Mouse (Mus musculus) liver, postnatal 0 days (tissue): Measurements from ENCODE around the gene Itch. TPM values are rescaled to one million over a fixed set of nuclear protein-coding genes. Genes with fewer than 3 reads are reported as not detected.
"Not testable (repeated sequence)": the region's sequence is repeated elsewhere in the genome, so short reads cannot be mapped to it uniquely, and the experiment has no call there.

Source experiments
- ATAC-seq: fragments of 200-750 bp; cut with Nextera tagmentation; 2 replicates; pipeline ENCODE4 v1.8.0; 2017; ENCODE audit warnings: mild to moderate bottlenecking, moderate library complexity
- DNase-seq: peaks from one replicate; pipeline ENCODE4 v3.0.0-alpha.2; 2016
- H3K27ac ChIP-seq: fragments of 300-500 bp; sonication (generic); 2 replicates; pipeline ENCODE4 v1.5.1; 2014; ENCODE audit warnings: antibody characterized with exemption, moderate library complexity, mild to moderate bottlenecking, low read depth
- H3K27me3 ChIP-seq: fragments of 300-500 bp; sonication (generic); 2 replicates; pipeline ENCODE4 v1.6.1; 2014; ENCODE audit warnings: low read length, control low read depth, mixed read lengths; ENCODE audit not compliant: insufficient read depth
- H3K36me3 ChIP-seq: fragments of 300-500 bp; sonication (generic); replicated peaks from 2 replicates; pipeline ENCODE4 v1.6.1; 2014; ENCODE audit warnings: mild to moderate bottlenecking, control low read depth, low read length, moderate library complexity, mixed read lengths; ENCODE audit not compliant: insufficient read depth
- H3K4me1 ChIP-seq: fragments of 300-500 bp; sonication (generic); 2 replicates; pipeline ENCODE4 v1.6.1; 2014; ENCODE audit warnings: antibody characterized with exemption, mild to moderate bottlenecking, control low read depth; ENCODE audit not compliant: insufficient read depth
- H3K4me2 ChIP-seq: fragments of 300-500 bp; sonication (generic); 2 replicates; pipeline ENCODE4 v1.6.1; 2014; ENCODE audit warnings: low read depth, mild to moderate bottlenecking, low read length, moderate library complexity, mixed read lengths
- H3K4me3 ChIP-seq: fragments of 300-500 bp; sonication (generic); 2 replicates; pipeline ENCODE4 v1.5.1; 2014; ENCODE audit warnings: low read depth, low read length
- H3K9ac ChIP-seq: fragments of 300-500 bp; sonication (generic); replicated peaks from 2 replicates; pipeline ENCODE4 v1.6.1; 2014; ENCODE audit warnings: mild to moderate bottlenecking, moderate library complexity
- H3K9me3 ChIP-seq: fragments of 300-500 bp; sonication (generic); 2 replicates; pipeline ENCODE4 v1.6.1; 2016; ENCODE audit warnings: mild to moderate bottlenecking, control low read depth, low read length, mixed read lengths
- CTCF ChIP-seq: sonication (generic); IDR thresholded peaks from 2 replicates; pipeline ENCODE4 v1.5.1; 2016; ENCODE audit warnings: antibody characterized with exemption, low read depth
- EP300 ChIP-seq: IDR thresholded peaks from 2 replicates; pipeline ENCODE4 v1.6.1; 2016; ENCODE audit warnings: antibody characterized with exemption, low read depth, mild to moderate bottlenecking
- WGBS: fragments of 180-500 bp; shearing (Covaris S2); extraction: QIAGEN DNeasy Blood & Tissue Kit; methylation state at CpG from one replicate; pipeline ENCODE4 v1.1.7; 2014; ENCODE audit not compliant: insufficient replicate concordance; 5-methylcytosine and 5-hydroxymethylcytosine counted together
- polyA plus RNA-seq: library from polyadenylated mRNA; unstranded; fragments of >200 nt; fragmentation: Nextera tagmentation; extraction: Ambion mirVana; gene quantifications from 2 replicates; pipeline ENCODE4 v1.2.1, GENCODE M21; 2015

Gene Itch
- polyA plus RNA-seq, 1 experiment from 2014 or later, result 12.7 TPM

DNA sequence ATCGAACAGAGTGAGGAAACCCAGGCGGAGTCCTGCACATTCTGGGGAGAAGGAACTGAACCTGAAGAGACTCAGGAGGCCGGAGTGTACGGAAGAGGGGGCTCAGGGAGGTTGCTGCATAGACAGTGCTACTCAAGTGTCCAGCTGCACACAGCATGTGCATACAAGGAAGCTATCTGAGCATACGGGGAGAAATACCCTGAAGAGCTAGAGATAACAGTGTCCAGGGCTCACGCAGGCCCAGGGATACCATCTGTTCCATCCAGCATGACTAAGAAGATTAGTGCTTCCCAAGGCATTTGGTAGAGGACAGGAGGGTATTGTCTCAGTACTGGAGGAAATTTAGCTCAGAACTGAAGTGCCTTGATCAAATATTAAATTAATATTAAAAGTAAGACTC is 29.7 kb upstream of the Itch start:
- Histone ChIP-seq H3K4me1 (peaks cover 14% of the 10 kb centered on the region), H3K27ac (no peak overlapping the region), H3K9me3 (no peaks in the 10 kb centered on the region), H3K4me2 (no peak overlapping the region), H3K27me3 (no peaks in the 10 kb centered on the region), H3K4me3 (no peak overlapping the region), H3K36me3 (no peaks in the 10 kb centered on the region), H3K9ac (no peak overlapping the region)
- 78% methylated on average over 6 of the region's 6 CpGs for WGBS
- TF ChIP-seq CTCF (no peak), EP300 (no peak)
- ATAC-seq, result no peak
- no peak for DNase-seq

DNA sequence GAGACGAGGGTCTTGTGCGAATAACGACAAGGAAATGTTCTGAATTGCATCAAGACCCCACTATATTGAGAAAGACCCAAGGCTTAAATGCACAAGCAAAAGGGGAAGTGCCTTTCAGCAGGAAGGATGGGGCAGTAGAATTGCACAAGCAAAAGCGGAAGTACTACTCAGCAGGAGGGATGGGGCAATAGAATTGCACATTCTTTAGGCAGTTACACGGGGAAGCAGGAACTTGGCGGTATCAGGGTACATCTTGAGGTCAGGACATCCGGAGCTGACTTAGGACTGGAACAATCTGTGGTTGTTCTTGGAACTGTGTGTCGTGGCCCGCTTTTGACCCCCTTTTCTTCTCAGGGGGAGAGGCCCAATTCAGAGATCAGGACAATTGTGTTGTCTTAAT is 26.0 kb upstream of the Itch start:
- ATAC-seq, H3K27me3 ChIP-seq, H3K9me3 ChIP-seq, H3K4me1 ChIP-seq, H3K36me3 ChIP-seq, DNase-seq, H3K4me3 ChIP-seq, H3K4me2 ChIP-seq, H3K9ac ChIP-seq: not testable (repeated sequence)
- 64% methylated on average over 9 of the region's 9 CpGs for WGBS
- H3K27ac ChIP-seq, result peak overlapping the region; percentile 39
- 0 out of 2 replicates have a peak, but pooled peaks have one; percentile 18 for TF ChIP-seq EP300

DNA sequence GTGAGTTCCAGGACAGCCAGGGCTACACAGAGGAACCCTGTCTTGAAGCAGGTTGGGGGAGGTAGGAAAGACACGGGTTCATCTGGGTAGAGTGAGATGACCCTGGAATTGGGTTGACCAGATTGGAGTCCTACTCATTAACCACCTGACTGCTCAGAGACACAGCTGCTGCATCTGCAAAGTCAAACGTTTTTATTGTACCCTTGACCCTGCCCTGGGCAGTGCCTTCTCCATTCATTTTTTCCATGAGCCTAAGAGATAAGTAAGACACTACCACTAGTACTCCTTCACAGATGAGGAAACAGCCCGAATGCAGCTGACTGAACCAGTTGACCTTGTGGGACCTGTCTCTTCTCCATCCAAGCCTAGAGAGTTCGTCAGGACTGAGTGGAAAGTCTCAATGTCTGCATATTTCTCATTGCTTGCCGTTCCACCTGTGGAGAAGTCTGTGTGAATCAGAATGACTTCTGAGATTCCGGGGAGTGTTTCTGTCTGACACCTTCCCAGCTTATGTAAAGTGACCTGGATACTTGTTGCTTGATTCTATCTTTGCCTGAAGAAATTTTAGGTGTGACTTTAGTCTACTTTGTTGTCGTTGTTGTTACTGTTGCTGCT is 18.0 kb upstream of the Itch start:
- ATAC-seq, result no peak
- WGBS, result 60% methylated on average over 7 of the region's 7 CpGs
- H3K9ac ChIP-seq, result no peak overlapping the region

DNA sequence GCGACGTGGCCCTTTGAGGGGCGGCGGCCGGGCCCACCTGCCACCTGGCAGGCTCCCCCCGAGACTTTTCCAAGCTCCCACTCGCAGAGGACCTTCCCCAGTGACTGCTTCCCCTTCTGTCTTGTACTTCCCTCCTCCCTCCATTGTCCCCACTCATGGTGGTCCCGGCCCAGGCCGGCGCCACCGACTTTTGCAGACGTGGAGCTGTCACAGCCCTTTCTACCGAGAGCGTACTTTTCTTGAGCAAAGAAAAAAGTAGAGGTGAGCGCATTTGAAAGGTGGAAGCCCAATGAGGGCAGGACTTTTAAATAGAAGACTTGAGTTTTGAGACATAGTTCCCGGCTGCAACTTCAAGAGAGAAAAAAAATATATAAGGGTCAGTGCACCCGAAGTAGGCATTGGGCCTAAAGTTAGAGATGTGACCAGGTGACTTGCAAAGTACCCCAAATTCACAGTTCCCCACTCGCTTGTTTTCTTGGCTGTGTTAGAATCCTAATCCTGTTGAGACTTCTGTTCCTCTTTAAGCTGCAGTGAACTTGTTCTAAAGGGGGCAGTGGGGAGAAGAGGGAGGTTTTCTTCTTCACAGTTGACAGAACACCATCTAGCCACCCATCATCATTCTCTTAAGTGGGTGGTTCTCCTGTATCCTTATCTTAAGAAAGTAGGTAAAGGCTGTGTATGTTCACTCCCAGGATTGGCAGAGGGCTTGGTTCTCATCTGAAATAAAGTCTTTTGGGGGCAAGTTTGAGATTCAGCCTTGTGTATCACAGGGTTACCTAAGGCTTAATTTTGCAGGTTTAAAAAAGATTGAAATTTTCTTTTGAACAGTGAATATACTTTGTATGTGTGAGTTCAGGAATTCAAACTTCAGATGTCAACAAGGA is 910 bp downstream of the Itch start:
- Histone ChIP-seq H3K4me3 (peak overlapping the region; percentile 80), H3K27ac (peak overlapping the region; percentile 85), H3K9me3 (no peaks in the 10 kb centered on the region), H3K4me1 (peaks cover 25% of the 10 kb centered on the region), H3K36me3 (peaks cover 16% of the 10 kb centered on the region), H3K27me3 (no peaks in the 10 kb centered on the region), H3K9ac (peak overlapping the region; percentile 91), H3K4me2 (peak overlapping the region; percentile 81)
- no peak for TF ChIP-seq CTCF
- TF ChIP-seq EP300, result no peak
- DNase-seq, result no peak
- ATAC-seq, result no peak
- WGBS, result 3% methylated on average over 18 of the region's 18 CpGs

More for the DNA sequence above, 18.0 kb upstream of the Itch start:
- Histone ChIP-seq H3K4me1 (no peaks in the 10 kb centered on the region), H3K27me3 (no peaks in the 10 kb centered on the region), H3K9me3 (peaks cover 3% of the 10 kb centered on the region; the same call in 1 of the 2 replicates), H3K4me2 (no peak overlapping the region), H3K4me3 (no peak overlapping the region), H3K36me3 (no peaks in the 10 kb centered on the region), H3K27ac (no peak overlapping the region)
- TF ChIP-seq EP300, result no peak
- TF ChIP-seq CTCF, result no peak
- no peak for DNase-seq

DNA sequence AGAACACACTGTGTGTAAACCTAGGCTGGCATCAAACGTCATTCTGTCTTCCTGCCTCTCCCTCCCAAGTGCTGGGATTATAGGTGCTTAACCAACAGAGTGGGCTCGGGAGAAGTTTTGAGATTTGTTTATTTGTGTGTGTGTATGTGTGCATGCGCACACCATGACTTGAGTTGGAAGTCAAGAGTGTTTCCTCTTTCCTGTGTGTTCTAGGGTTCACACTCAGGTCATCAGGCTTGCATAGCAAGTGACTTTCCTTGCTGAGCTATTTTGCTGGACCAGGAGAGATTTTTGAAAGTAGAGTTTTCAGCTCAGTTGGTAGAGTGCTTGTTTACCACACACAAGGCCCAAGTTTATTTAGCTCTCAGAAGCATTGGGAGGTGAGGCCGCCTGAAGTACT is 1.8 kb downstream of the Itch start:
- H3K9ac ChIP-seq, result no peak overlapping the region
- peak overlapping the region; percentile 3; the same call in 1 of the 2 replicates for H3K4me3 ChIP-seq
- no peak for DNase-seq
- TF ChIP-seq EP300 (no peak), CTCF (no peak)
- WGBS, result 59% methylated on average over 4 of the region's 4 CpGs
- H3K36me3 ChIP-seq, result peaks cover 19% of the 10 kb centered on the region
- peak overlapping the region; percentile 45; the same call in 1 of the 2 replicates for H3K27ac ChIP-seq
- no peaks in the 10 kb centered on the region for H3K9me3 ChIP-seq
- peaks cover 25% of the 10 kb centered on the region for H3K4me1 ChIP-seq
- peak overlapping the region; percentile 49 for H3K4me2 ChIP-seq
- no peaks in the 10 kb centered on the region for H3K27me3 ChIP-seq
- ATAC-seq, result no peak

DNA sequence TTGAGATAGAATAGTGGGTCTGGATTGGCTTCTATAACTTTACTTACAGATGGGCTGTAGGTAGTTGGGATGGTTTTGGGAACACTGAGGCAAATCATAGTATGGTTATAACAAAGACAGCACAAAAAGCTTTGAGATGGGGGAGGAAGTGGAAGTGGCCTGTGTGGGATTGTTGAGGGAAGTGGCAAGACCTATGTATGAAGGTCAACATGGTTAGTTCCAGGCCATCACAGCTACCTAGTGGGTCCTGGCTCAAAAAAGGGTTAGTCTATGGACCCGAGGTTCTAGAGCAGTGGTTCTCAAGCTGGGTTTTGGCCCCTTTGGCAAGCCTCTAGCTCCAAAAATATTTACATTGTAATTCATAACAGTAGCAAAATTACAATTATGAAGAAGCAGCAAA is 2.2 kb downstream of the Itch start:
- DNase-seq, result no peak
- peaks cover 25% of the 10 kb centered on the region for H3K4me1 ChIP-seq
- TF ChIP-seq EP300 (no peak), CTCF (no peak)
- no peak for ATAC-seq
- H3K9me3 ChIP-seq, result no peaks in the 10 kb centered on the region
- H3K4me2 ChIP-seq, result peak overlapping the region; percentile 49
- H3K27me3 ChIP-seq, result no peaks in the 10 kb centered on the region
- H3K4me3 ChIP-seq, result no peak overlapping the region
- peak overlapping the region; percentile 45 for H3K27ac ChIP-seq
- WGBS, result 64% methylated on average over 1 of the region's 1 CpGs
- no peak overlapping the region for H3K9ac ChIP-seq
- H3K36me3 ChIP-seq, result peaks cover 19% of the 10 kb centered on the region
